Mouse (Mus musculus): ENCODE results near the gene Xdh.

- no peak for TF ChIP-seq POLR2A (IDR thresholded peaks at IDR 0.05; ENCODE audit: insufficient read length, low read depth)
- no peak for TF ChIP-seq TCF3 (IDR thresholded peaks at IDR 0.05; ENCODE audit: insufficient read length, low read depth)
- TF ChIP-seq MYOG (IDR thresholded peaks at IDR 0.05; ENCODE audit: control insufficient read depth in 1 of 3, insufficient read depth in 1 of 3, insufficient read length in 2 of 3, low read depth in 2 of 3): no peak
- no peak for TF ChIP-seq TCF12 (IDR thresholded peaks at IDR 0.05; ENCODE audit: insufficient read depth, poor library complexity, severe bottlenecking)
- TF ChIP-seq REST (IDR thresholded peaks at IDR 0.05; ENCODE audit: insufficient read depth, insufficient read length): no peak
These were observed 43.9 kb downstream of the Xdh start for GRCm38 (mm10) chr17:73906076-73906475.
